Mouse (Mus musculus): ENCODE results near the gene Tln1. TPM values are rescaled to one million over a fixed set of nuclear protein-coding genes. Genes with fewer than 3 reads are reported as not detected.
"Not testable (repeated sequence)": the region's sequence is repeated elsewhere in the genome, so short reads cannot be mapped to it uniquely, and the experiment has no call there.

The Tln1 gene
- polyA plus RNA-seq, 1 experiment = 44.9 TPM

DNA sequence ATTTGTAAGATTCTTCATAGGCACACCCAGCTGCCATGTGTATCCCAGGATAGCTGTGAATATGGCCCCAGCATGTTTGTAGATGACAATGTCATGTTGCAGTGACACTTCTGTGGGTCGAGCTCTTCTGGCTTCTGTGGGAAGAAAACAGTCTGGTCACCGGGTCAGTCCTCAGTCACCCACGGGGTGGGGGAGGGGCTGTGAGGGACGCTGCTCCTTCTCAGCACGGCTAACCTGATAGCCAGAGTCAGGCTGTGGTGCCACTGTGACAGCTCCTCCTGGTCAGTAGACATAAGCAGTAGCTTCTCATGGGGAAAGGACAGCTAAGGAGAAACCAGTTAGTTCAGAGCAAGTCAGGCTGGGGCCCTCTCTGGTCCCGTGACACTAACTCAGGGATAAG, 65.9 kb downstream of the Tln1 start:
- H3K4me1 ChIP-seq (ENCODE audit: control insufficient read depth, insufficient read depth, low read length) = peaks cover 34% of the 10 kb centered on the region
- no peak overlapping the region for H3K4me3 ChIP-seq (ENCODE audit: control insufficient read depth, low read depth, low read length)
- no peaks in the 10 kb centered on the region for H3K27me3 ChIP-seq (ENCODE audit: control insufficient read depth, insufficient read depth, low read length)
- H3K36me3 ChIP-seq (ENCODE audit: control insufficient read depth, insufficient read depth, low read length) = no peaks in the 10 kb centered on the region; the same call in 1 of the 2 replicates
- TF ChIP-seq CTCF (IDR thresholded peaks at IDR 0.05; ENCODE audit: control insufficient read depth, insufficient read depth, insufficient replicate concordance, low read depth, low read length) (no peak), POLR2A (IDR thresholded peaks at IDR 0.05; ENCODE audit: control insufficient read depth, low read depth, low read length) (no peak)
- H3K27ac ChIP-seq (ENCODE audit: control insufficient read depth, insufficient read depth, low read depth, low read length) = no peak overlapping the region

DNA sequence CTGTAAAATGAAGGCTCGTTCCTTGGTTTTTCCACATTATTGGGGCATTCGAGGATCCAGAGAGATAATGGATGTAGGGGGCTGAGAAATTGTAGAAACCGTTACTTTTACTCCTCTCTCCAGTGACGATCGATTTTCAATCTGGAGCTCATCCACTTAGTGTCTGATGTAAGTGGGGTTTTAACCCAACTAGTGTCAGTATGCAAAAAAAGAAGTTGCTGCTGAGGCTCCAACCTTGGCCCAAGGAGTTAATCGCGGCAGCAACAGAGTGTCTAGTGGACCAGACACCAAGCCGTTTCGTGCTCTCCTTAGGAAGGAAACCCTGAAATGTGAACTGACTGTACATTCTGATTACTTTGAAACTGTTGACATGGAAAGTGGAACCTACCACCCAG, 68.6 kb downstream of the Tln1 start:
- H3K4me1 ChIP-seq (ENCODE audit: control insufficient read depth, insufficient read depth, low read length) = peaks cover 21% of the 10 kb centered on the region
- peak overlapping the region; percentile 24 for H3K27ac ChIP-seq (ENCODE audit: control insufficient read depth, insufficient read depth, low read depth, low read length)
- H3K27me3 ChIP-seq (ENCODE audit: control insufficient read depth, insufficient read depth, low read length) = no peaks in the 10 kb centered on the region
- TF ChIP-seq CTCF (IDR thresholded peaks at IDR 0.05; ENCODE audit: control insufficient read depth, insufficient read depth, insufficient replicate concordance, low read depth, low read length) (no peak), POLR2A (IDR thresholded peaks at IDR 0.05; ENCODE audit: control insufficient read depth, low read depth, low read length) (no peak)
- peak overlapping the region; percentile 85 for H3K4me3 ChIP-seq (ENCODE audit: control insufficient read depth, low read depth, low read length)
- no peaks in the 10 kb centered on the region; the same call in 1 of the 2 replicates for H3K36me3 ChIP-seq (ENCODE audit: control insufficient read depth, insufficient read depth, low read length)

DNA sequence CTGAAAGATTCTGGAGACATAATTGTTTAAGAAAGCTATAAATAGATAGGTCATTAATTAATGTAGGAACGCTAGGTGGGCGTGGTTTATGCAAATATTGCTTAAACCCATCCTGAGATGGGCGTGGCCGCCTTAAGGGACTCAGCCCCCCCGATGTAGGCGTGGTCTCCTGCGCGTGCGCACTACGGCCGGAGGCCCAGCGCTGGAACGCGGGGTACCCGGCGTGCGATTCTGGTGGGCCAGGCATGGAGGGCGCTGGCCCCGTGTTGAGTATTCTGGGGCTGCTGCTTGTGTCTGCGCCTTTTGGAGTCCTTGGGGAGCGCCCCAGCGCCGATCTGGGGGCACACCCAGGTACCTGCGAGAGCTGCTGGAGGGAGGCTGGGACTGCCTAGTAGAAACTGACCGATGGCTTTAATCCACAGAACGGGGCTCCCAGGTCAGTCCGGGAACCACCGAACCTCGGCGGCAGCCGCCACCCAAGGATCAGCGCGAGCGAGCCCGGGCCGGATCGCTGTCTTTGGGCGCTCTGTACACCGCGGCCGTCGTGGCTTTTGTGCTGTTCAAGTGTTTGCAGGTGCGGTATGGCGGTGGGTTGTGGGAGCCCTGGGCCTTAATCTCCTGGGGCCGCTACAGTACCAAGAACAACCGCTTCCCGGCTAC, 69.2 kb downstream of the Tln1 start:
- peak overlapping the region; percentile 85 for H3K4me3 ChIP-seq (ENCODE audit: control insufficient read depth, low read depth, low read length)
- peak overlapping the region; percentile 24 for H3K27ac ChIP-seq (ENCODE audit: control insufficient read depth, insufficient read depth, low read depth, low read length)
- TF ChIP-seq POLR2A (IDR thresholded peaks at IDR 0.05; ENCODE audit: control insufficient read depth, low read depth, low read length) (peak; percentile 34; the same call in 1 of the 2 replicates), CTCF (IDR thresholded peaks at IDR 0.05; ENCODE audit: control insufficient read depth, insufficient read depth, insufficient replicate concordance, low read depth, low read length) (no peak)
- H3K27me3 ChIP-seq (ENCODE audit: control insufficient read depth, insufficient read depth, low read length) = no peaks in the 10 kb centered on the region
- no peaks in the 10 kb centered on the region for H3K36me3 ChIP-seq (ENCODE audit: control insufficient read depth, insufficient read depth, low read length)
- peaks cover 16% of the 10 kb centered on the region for H3K4me1 ChIP-seq (ENCODE audit: control insufficient read depth, insufficient read depth, low read length)

DNA sequence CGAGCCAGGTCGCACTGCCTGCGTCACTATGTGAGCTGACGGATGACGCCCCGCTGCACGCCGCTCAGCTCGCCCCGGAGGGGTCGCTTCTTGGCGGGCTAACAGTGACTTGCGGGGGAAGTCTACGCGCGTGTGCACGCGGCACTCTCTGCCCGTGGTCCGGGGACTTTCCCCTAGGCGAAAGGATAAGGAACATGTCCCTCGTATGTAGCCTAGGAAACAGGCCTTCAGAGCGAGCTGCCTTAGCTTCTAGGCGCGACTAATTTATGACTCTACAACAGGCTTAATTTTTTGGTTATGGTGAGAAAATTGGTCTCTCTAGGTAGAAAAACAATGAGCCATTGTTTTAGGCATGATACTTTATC, 69.7 kb downstream of the Tln1 start, which contains the start of gene Ccdc107:
Gene Ccdc107 (plus strand): TSS at position 80 of the 365 bp plus-strand sequence.
- no peaks in the 10 kb centered on the region for H3K27me3 ChIP-seq (ENCODE audit: control insufficient read depth, insufficient read depth, low read length)
- peak within 1 kb of the TSS; percentile 24 for H3K27ac ChIP-seq (ENCODE audit: control insufficient read depth, insufficient read depth, low read depth, low read length)
- TF ChIP-seq CTCF (IDR thresholded peaks at IDR 0.05; ENCODE audit: control insufficient read depth, insufficient read depth, insufficient replicate concordance, low read depth, low read length) = no peak
- peak; percentile 31; the same call in 1 of the 2 replicates for TF ChIP-seq POLR2A (IDR thresholded peaks at IDR 0.05; ENCODE audit: control insufficient read depth, low read depth, low read length)
- H3K4me3 ChIP-seq (ENCODE audit: control insufficient read depth, low read depth, low read length) = peak within 1 kb of the TSS; percentile 85
- H3K4me1 ChIP-seq (ENCODE audit: control insufficient read depth, insufficient read depth, low read length) = peaks cover 11% of the 10 kb centered on the region
- no peaks in the 10 kb centered on the region for H3K36me3 ChIP-seq (ENCODE audit: control insufficient read depth, insufficient read depth, low read length)

DNA sequence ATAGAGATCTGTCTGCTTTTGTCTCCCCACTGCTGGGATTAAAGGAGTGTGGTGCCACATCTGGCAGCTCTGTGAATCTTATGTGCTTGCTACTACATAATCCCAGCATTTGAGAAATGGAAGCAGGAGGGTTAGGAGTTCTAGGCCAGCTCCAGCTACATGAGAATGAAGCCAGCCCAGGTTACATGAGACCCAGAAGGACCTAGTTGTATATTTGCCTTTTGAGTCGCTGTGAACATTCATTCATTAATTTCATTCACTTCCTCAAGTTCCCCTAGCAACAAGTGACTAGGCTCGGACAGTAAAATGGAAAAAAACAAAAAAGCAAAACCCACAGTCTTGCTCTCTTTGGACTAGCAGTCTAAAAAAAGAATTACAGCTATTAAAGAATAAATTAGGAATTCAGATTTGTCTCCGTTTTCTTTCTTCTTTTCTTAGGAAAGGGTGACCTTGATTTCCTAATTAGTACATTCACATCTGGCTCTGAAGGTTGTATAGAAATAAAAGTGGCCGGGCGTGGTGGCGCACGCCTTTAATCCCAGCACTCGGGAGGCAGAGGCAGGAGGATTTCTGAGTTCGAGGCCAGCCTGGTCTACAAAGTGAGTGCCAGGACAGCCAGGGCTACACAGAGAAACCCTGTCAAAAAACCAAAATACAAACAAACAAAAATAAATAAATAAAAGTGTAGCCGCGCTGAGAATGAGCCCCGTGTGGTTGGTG, 70.2 kb downstream of the Tln1 start:
- H3K27ac ChIP-seq (ENCODE audit: control insufficient read depth, insufficient read depth, low read depth, low read length) = peak overlapping the region; percentile 23; the same call in 1 of the 2 replicates
- no peaks in the 10 kb centered on the region for H3K36me3 ChIP-seq (ENCODE audit: control insufficient read depth, insufficient read depth, low read length)

DNA sequence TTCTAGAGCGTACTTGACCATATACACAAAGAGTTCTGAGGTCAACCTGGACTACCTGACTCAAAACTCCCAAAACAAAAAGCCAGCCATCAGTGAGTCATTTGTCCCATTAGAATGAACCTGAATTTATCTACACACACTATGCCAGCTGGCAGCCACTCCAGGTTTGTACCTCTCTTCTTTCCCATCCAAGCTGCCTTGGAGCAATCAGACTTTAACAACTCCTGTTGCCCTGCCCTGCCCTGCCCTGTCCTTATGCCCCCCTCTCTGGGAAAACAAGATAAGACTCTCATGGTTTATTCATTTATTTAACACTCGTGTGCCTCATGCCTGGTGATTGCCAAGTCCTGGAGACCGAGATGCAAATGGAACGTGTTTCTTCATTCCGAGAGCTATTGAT, 71.7 kb downstream of the Tln1 start:
- Histone ChIP-seq H3K4me3 (ENCODE audit: control insufficient read depth, low read depth, low read length) (no peak overlapping the region), H3K27me3 (ENCODE audit: control insufficient read depth, insufficient read depth, low read length) (no peaks in the 10 kb centered on the region), H3K4me1 (ENCODE audit: control insufficient read depth, insufficient read depth, low read length) (peaks cover 3% of the 10 kb centered on the region; the same call in 1 of the 2 replicates), H3K36me3 (ENCODE audit: control insufficient read depth, insufficient read depth, low read length) (no peaks in the 10 kb centered on the region), H3K27ac (ENCODE audit: control insufficient read depth, insufficient read depth, low read depth, low read length) (no peak overlapping the region)
- TF ChIP-seq CTCF (IDR thresholded peaks at IDR 0.05; ENCODE audit: control insufficient read depth, insufficient read depth, insufficient replicate concordance, low read depth, low read length) (no peak), POLR2A (IDR thresholded peaks at IDR 0.05; ENCODE audit: control insufficient read depth, low read depth, low read length) (no peak)

More for the DNA sequence above, 70.2 kb downstream of the Tln1 start:
- no peak for TF ChIP-seq POLR2A (IDR thresholded peaks at IDR 0.05; ENCODE audit: control insufficient read depth, low read depth, low read length)
- TF ChIP-seq CTCF (IDR thresholded peaks at IDR 0.05; ENCODE audit: control insufficient read depth, insufficient read depth, insufficient replicate concordance, low read depth, low read length) = no peak
- Histone ChIP-seq H3K27me3 (ENCODE audit: control insufficient read depth, insufficient read depth, low read length) (no peaks in the 10 kb centered on the region), H3K4me1 (ENCODE audit: control insufficient read depth, insufficient read depth, low read length) (peaks cover 6% of the 10 kb centered on the region; the same call in 1 of the 2 replicates), H3K4me3 (ENCODE audit: control insufficient read depth, low read depth, low read length) (peak overlapping the region; percentile 77)

DNA sequence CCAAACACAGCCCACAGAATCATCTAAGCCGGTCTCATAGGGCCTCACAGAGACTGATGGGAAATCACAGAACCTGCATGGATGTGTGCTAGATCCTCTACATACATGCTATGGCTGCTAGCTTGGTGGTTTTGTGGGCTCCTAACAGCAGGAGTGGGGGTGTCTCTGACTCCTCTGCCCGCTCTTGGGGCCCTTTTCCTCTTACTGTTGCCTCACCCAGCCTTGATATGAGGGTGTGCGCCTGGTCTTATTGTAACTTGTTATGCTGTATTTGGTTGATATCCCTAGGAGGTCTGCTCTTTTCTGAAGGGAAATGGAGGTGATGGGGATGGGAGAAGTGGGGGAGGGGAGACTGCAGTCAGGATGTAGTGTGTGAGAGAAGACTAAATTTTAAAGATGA, 72.9 kb downstream of the Tln1 start:
- no peak overlapping the region for H3K4me3 ChIP-seq (ENCODE audit: control insufficient read depth, low read depth, low read length)
- peaks cover 3% of the 10 kb centered on the region; the same call in 1 of the 2 replicates for H3K4me1 ChIP-seq (ENCODE audit: control insufficient read depth, insufficient read depth, low read length)
- H3K27me3 ChIP-seq (ENCODE audit: control insufficient read depth, insufficient read depth, low read length) = no peaks in the 10 kb centered on the region
- H3K36me3 ChIP-seq (ENCODE audit: control insufficient read depth, insufficient read depth, low read length) = no peaks in the 10 kb centered on the region
- TF ChIP-seq CTCF (IDR thresholded peaks at IDR 0.05; ENCODE audit: control insufficient read depth, insufficient read depth, insufficient replicate concordance, low read depth, low read length) (no peak), POLR2A (IDR thresholded peaks at IDR 0.05; ENCODE audit: control insufficient read depth, low read depth, low read length) (no peak)
- H3K27ac ChIP-seq (ENCODE audit: control insufficient read depth, insufficient read depth, low read depth, low read length) = no peak overlapping the region

DNA sequence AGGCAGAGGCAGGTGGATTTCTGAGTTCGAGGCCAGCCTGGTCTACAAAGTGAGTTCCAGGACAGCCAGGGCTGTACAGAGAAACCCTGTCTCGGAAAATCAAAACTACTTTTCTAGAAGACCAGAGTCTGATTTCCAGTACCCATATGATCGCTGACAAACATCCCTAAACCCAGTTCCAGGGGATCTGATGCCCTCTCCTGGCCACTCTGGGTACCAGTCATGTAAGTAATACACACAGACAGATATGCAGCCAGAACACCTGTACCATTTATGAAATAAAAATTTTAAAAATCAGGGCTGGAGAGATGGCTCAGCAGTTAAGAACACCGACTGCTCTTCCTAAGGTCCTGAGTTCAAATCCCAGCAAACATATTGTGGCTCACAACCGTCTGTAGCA, 76.8 kb downstream of the Tln1 start:
- H3K27me3 ChIP-seq (ENCODE audit: control insufficient read depth, insufficient read depth, low read length); H3K4me1 ChIP-seq (ENCODE audit: control insufficient read depth, insufficient read depth, low read length); H3K4me3 ChIP-seq (ENCODE audit: control insufficient read depth, low read depth, low read length); H3K27ac ChIP-seq (ENCODE audit: control insufficient read depth, insufficient read depth, low read depth, low read length); H3K36me3 ChIP-seq (ENCODE audit: control insufficient read depth, insufficient read depth, low read length): not testable (repeated sequence)
